Mouse (Mus musculus) cerebellum, postnatal 10 days (tissue): ENCODE data around the gene Cldn19.

Experiments
- DNase-seq, 2 experiments: peaks; one replicate each; pipeline ENCODE4 v3.0.0; 2021; ENCODE audit warnings: mixed read lengths in 2 of 2

The Cldn19 gene

GRCm38 (mm10) chr4:119301777-119302176, 46.6 kb downstream of the Cldn19 start:
- DNase-seq: no peak

- DNase-seq: no peak
These were observed 48.1 kb downstream of the Cldn19 start for GRCm38 (mm10) chr4:119303291-119303690.

- no peak for DNase-seq
These were observed 50.2 kb downstream of the Cldn19 start for GRCm38 (mm10) chr4:119305418-119305817.
